Mouse (Mus musculus) embryonic facial prominence, embryonic 15.5 days (tissue): ENCODE results near the gene Rtf2. TPM values are rescaled to one million over a fixed set of nuclear protein-coding genes. Genes with fewer than 3 reads are reported as not detected.

Source experiments
- ATAC-seq: fragments of 200-750 bp; cut with Nextera tagmentation; 2 replicates; pipeline ENCODE4 v1.8.0; 2017; ENCODE audit warnings: low read depth, moderate TSS enrichment; ENCODE audit not compliant: insufficient number of reproducible peaks, low FRiP score, low TSS enrichment
- H3K27ac ChIP-seq: fragments of 300-500 bp; sonication (generic); replicated peaks from 2 replicates; pipeline ENCODE4 v1.5.1; 2015; ENCODE audit warnings: mild to moderate bottlenecking, inconsistent platforms
- H3K27me3 ChIP-seq: fragments of 300-500 bp; sonication (generic); 2 replicates; pipeline ENCODE4 v1.6.1; 2015; ENCODE audit warnings: inconsistent platforms
- H3K36me3 ChIP-seq: fragments of 300-500 bp; sonication (generic); 2 replicates; pipeline ENCODE4 v1.6.1; 2015; ENCODE audit warnings: mild to moderate bottlenecking, inconsistent platforms
- H3K4me1 ChIP-seq: fragments of 300-500 bp; sonication (generic); 2 replicates; pipeline ENCODE4 v1.6.1; 2015; ENCODE audit warnings: inconsistent platforms
- H3K4me2 ChIP-seq: fragments of 300-500 bp; sonication (generic); replicated peaks from 2 replicates; pipeline ENCODE4 v1.6.1; 2015; ENCODE audit warnings: mild to moderate bottlenecking, inconsistent platforms
- H3K4me3 ChIP-seq: fragments of 300-500 bp; sonication (generic); replicated peaks from 2 replicates; pipeline ENCODE4 v1.5.1; 2015; ENCODE audit warnings: mild to moderate bottlenecking, inconsistent platforms
- H3K9ac ChIP-seq: fragments of 300-500 bp; sonication (generic); 2 replicates; pipeline ENCODE4 v1.6.1; 2015; ENCODE audit warnings: inconsistent platforms
- H3K9me3 ChIP-seq: fragments of 300-500 bp; sonication (generic); replicated peaks from 2 replicates; pipeline ENCODE4 v1.6.1; 2016; ENCODE audit warnings: inconsistent platforms
- WGBS: fragments of 180-500 bp; shearing (Covaris S2); methylation state at CpG from one replicate; pipeline ENCODE4 v1.1.7; 2015; 5-methylcytosine and 5-hydroxymethylcytosine counted together
- polyA plus RNA-seq: library from polyadenylated mRNA; unstranded; fragments of >200 nt; fragmentation: Nextera tagmentation; extraction: Ambion mirVana; gene quantifications from 2 replicates; pipeline ENCODE4 v1.2.1, GENCODE M21; 2015

The Rtf2 gene
- polyA plus RNA-seq, 1 experiment from 2014 or later, result 75.8 TPM

DNA sequence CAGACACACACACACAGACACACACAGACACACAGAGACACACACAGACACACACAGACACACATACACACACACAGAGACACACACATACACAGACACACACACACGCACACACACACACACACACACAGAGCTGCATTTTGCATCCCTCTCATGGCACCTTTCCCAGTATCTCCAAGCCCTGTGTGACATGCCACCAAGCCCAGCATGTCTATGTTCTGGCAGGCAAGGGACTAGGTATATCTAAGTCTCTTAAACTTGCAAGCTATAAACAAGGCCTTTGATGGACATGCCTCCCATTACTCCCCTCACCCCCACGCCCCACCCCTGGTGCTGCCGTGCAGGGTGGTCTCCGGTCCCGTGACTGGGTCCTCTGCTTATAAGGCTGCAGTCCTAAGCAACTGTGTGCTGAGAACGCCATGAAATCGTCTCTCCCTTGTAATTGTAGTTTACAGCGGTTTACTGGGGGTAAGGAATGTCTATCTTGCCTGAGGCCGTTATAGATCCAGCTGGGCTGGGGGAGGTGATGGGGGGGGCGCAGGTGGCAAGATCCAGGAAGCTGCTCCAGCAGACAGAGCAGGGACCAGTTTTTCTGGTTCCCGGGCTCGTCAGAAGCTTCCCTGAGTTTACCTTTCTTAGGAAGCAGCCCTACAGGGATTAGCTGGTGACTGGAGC, 44.5 kb downstream of the Rtf2 start:
- WGBS, result 16% methylated on average over 12 of the region's 12 CpGs
- Histone ChIP-seq H3K4me2 (no peak overlapping the region), H3K9ac (no peak overlapping the region), H3K4me3 (no peak overlapping the region), H3K27me3 (no peaks in the 10 kb centered on the region), H3K36me3 (no peaks in the 10 kb centered on the region), H3K9me3 (no peaks in the 10 kb centered on the region), H3K4me1 (peaks cover 8% of the 10 kb centered on the region), H3K27ac (peak overlapping the region; percentile 51)
- 0 out of 2 replicates have a peak, but pooled peaks have one; percentile 16 for ATAC-seq

DNA sequence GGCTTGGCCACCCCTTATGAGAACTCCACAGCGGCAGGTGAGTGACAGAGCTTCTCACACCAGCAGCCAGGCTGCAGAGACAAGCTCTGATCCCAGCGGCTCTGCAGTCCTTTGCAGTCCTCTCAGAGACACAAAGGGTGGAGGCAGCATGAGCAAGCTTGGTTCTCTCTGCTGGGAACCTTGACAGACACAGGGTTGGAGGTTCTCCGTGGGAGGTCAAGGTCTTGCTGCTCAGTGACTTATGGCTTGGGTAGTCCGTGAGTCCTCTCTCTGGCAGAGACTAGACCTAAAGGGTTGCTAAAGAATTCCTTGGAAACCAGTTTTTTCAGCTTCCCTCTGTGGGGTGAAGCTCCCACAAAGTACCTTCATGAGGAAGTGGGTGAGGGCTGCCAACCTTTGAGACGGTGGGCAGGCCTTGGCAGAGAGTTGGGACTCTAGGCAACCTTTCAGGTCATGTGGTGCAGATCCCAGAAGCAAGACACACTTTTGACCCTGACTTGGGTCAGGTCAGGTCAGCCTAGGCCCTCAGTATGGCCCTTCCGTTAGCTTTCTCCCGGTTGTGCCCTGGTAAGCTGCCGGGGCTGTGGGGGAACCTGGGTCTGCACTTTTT, 56.5 kb downstream of the Rtf2 start:
- Histone ChIP-seq H3K27me3 (no peaks in the 10 kb centered on the region), H3K4me2 (no peak overlapping the region), H3K9me3 (no peaks in the 10 kb centered on the region), H3K36me3 (no peaks in the 10 kb centered on the region), H3K4me3 (no peak overlapping the region), H3K27ac (no peak overlapping the region), H3K4me1 (no peaks in the 10 kb centered on the region), H3K9ac (no peak overlapping the region)
- 68% methylated on average over 8 of the region's 8 CpGs for WGBS
- ATAC-seq, result no peak

DNA sequence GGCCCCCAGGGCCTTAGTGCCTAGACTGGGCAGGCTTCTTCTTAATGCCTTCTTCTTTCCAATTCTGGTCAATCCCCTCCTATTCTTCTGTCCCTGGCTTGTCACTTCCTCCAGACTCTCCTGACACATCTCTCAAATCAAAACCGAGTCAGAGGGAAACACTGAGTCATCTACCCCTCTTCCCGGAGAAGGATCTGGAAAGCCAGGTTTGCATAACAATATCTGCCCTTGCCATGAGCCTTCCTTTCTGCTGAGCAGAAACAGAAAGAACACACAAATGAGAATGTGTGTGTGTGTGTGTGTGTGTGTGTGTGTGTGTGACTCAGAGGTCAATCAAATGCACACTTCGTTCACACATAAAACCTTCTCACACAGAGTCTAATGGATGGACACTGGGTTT, 58.5 kb downstream of the Rtf2 start:
- no peak overlapping the region for H3K9ac ChIP-seq
- no peaks in the 10 kb centered on the region for H3K27me3 ChIP-seq
- H3K4me3 ChIP-seq, result no peak overlapping the region
- no peak overlapping the region for H3K27ac ChIP-seq
- ATAC-seq, result no peak
- 39% methylated on average over 3 of the region's 3 CpGs for WGBS
- H3K4me2 ChIP-seq, result no peak overlapping the region
- no peaks in the 10 kb centered on the region for H3K36me3 ChIP-seq
- no peaks in the 10 kb centered on the region for H3K4me1 ChIP-seq
- no peaks in the 10 kb centered on the region for H3K9me3 ChIP-seq

- Histone ChIP-seq H3K9ac (no peak overlapping the region), H3K4me1 (no peaks in the 10 kb centered on the region), H3K36me3 (no peaks in the 10 kb centered on the region), H3K4me3 (no peak overlapping the region), H3K9me3 (no peaks in the 10 kb centered on the region), H3K4me2 (no peak overlapping the region), H3K27me3 (no peaks in the 10 kb centered on the region), H3K27ac (no peak overlapping the region)
- ATAC-seq, result no peak
- 48% methylated on average over 7 of the region's 7 CpGs for WGBS
Observed at GRCm38 (mm10) chr2:172500752-172501316, 60.5 kb downstream of the Rtf2 start.

GRCm38 (mm10) chr2:172501341-172501740, 61.0 kb downstream of the Rtf2 start:
- no peaks in the 10 kb centered on the region for H3K27me3 ChIP-seq

GRCm38 (mm10) chr2:172502168-172502567, 61.8 kb downstream of the Rtf2 start:
- Histone ChIP-seq H3K36me3 (no peaks in the 10 kb centered on the region), H3K4me3 (no peak overlapping the region), H3K4me1 (no peaks in the 10 kb centered on the region), H3K9me3 (no peaks in the 10 kb centered on the region), H3K27me3 (no peaks in the 10 kb centered on the region), H3K27ac (no peak overlapping the region), H3K4me2 (no peak overlapping the region), H3K9ac (no peak overlapping the region)
- ATAC-seq, result no peak
- WGBS, result 58% methylated on average over 14 of the region's 14 CpGs

More at GRCm38 (mm10) chr2:172501341-172501740, 61.0 kb downstream of the Rtf2 start:
- Histone ChIP-seq H3K4me3 (no peak overlapping the region), H3K9me3 (no peaks in the 10 kb centered on the region), H3K27ac (no peak overlapping the region), H3K4me2 (no peak overlapping the region), H3K9ac (no peak overlapping the region), H3K36me3 (no peaks in the 10 kb centered on the region), H3K4me1 (no peaks in the 10 kb centered on the region)
- ATAC-seq, result no peak
- WGBS, result 9% methylated on average over 4 of the region's 4 CpGs

GRCm38 (mm10) chr2:172506121-172506520, 65.8 kb downstream of the Rtf2 start:
- H3K9ac ChIP-seq, result no peak overlapping the region
- H3K9me3 ChIP-seq, result no peaks in the 10 kb centered on the region
- no peak for ATAC-seq
- no peak overlapping the region for H3K4me2 ChIP-seq
- no peaks in the 10 kb centered on the region for H3K4me1 ChIP-seq
- no peaks in the 10 kb centered on the region for H3K36me3 ChIP-seq
- H3K27ac ChIP-seq, result no peak overlapping the region
- H3K27me3 ChIP-seq, result no peaks in the 10 kb centered on the region
- WGBS, result 82% methylated on average over 7 of the region's 7 CpGs
- no peak overlapping the region for H3K4me3 ChIP-seq

DNA sequence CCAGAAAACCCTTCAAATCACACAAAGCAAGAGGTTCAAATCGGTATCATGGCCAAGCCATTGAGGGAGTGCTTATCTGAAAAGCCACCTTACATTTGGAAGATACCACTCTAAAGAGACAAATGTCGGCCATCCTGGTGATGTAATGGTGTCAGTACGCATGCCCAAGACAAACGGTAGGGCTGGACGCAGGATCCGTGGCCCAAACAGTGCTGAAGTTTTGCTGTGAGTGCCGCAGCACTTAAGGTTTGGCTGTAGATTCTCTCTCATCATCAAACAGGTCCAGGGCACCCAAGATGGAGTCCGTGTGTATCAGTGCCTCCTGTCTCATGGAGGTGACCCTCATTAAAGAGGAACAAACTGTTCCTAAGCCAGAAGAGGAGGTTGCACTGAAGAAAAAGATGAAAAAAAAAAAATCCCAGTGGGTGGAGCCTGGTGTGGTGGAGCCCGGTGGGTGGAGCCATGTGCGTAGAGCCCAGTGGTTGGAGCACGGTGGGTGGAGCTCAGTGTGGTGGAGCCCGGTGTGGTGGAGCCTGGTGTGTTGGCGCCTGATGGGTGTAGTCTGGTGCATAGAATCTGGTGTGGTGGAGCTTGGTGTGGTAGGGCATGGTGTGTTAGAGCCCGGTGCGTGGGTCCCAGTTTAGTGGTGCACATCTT, 69.8 kb downstream of the Rtf2 start:
- Histone ChIP-seq H3K4me1 (no peaks in the 10 kb centered on the region), H3K4me3 (no peak overlapping the region), H3K36me3 (no peaks in the 10 kb centered on the region), H3K9me3 (no peaks in the 10 kb centered on the region), H3K27me3 (no peaks in the 10 kb centered on the region), H3K9ac (no peak overlapping the region), H3K4me2 (no peak overlapping the region), H3K27ac (no peak overlapping the region)
- 84% methylated on average over 15 of the region's 15 CpGs for WGBS
- no peak for ATAC-seq

DNA sequence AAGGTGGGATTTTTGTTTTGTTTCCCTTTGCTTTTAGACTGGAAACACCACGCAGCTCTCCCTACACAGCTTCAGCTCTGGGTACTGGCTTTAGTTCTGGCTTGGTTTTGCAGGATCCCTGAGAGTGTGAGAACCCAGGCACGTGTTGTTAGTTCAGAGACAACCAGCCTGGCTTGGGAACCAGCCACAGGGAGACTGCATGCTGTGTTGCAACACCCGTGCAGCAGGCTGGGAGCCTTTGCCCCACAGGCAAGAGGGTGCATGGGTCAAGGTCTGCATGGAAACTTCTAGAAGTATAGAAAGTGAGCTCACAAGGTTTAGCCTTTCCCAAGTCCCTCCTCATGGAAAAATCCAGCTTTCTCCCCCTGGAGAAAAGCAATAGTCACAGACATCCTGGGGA, 70.5 kb downstream of the Rtf2 start:
- Histone ChIP-seq H3K4me2 (no peak overlapping the region), H3K9ac (no peak overlapping the region), H3K4me3 (no peak overlapping the region), H3K4me1 (no peaks in the 10 kb centered on the region), H3K36me3 (no peaks in the 10 kb centered on the region), H3K27ac (no peak overlapping the region), H3K27me3 (no peaks in the 10 kb centered on the region), H3K9me3 (no peaks in the 10 kb centered on the region)
- ATAC-seq, result no peak
- WGBS, result 49% methylated on average over 3 of the region's 3 CpGs

- Histone ChIP-seq H3K36me3 (no peaks in the 10 kb centered on the region), H3K4me1 (no peaks in the 10 kb centered on the region), H3K27ac (no peak overlapping the region), H3K4me2 (no peak overlapping the region), H3K4me3 (no peak overlapping the region), H3K27me3 (no peaks in the 10 kb centered on the region; the same call in 1 of the 2 replicates), H3K9ac (no peak overlapping the region), H3K9me3 (no peaks in the 10 kb centered on the region)
- 26% methylated on average over 11 of the region's 11 CpGs for WGBS
- no peak for ATAC-seq
Observed at GRCm38 (mm10) chr2:172516407-172516992, 76.1 kb downstream of the Rtf2 start.
